Mouse (Mus musculus) neutrophil, adult 5-6 weeks (primary cell): ENCODE data around the gene Cfap126. TPM values are rescaled to one million over a fixed set of nuclear protein-coding genes. Genes with fewer than 3 reads are reported as not detected.
"Not testable (repeated sequence)": the region's sequence is repeated elsewhere in the genome, so short reads cannot be mapped to it uniquely, and the experiment has no call there.

Experiments used
- ATAC-seq: fragments of 151-379, 151-347 bp; 2 replicates; pipeline ENCODE4 v1.8.0; 2017; ENCODE audit warnings: mild to moderate bottlenecking, moderate TSS enrichment; ENCODE audit not compliant: insufficient number of reproducible peaks, poor library complexity, low FRiP score, severe bottlenecking; ENCODE audit errors: extremely low read depth
- total RNA-seq: library from RNA; stranded (forward); fragments of 200-1000 nt; gene quantifications from 2 replicates; pipeline ENCODE4 v1.2.3, GENCODE M21; 2017

The Cfap126 gene
- total RNA-seq: not detected in 2 replicates

DNA sequence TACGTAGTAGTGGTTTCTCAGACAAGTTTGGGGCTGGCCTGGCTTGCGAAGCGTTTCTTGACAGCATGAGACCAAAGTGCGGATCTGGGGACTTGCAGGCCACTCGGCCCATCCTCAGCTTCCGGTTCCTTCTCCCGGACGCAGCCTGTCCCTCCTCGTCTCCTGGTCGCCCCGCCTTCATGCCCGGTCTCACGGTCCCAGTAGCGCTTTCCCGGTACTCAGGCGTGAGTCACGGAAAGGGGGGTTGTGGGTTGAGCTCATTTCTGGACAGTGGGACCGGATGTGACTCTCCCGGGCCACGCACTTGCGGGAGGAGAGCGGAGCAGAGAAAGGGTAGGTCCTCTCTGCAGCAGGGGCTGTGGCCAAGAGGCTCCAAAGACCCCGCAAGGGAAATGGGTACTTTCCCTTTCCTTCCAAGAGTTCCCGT is at the start of gene Cfap126:
TSS of gene Cfap126 (plus strand) at position 46 of the 427 bp plus-strand sequence.
- ATAC-seq: peak; percentile 47

- peak; percentile 17 for ATAC-seq
Measured at GRCm38 (mm10) chr1:171064491-171065242, 49.1 kb upstream of the Cfap126 start, which contains the start of gene Fcgr3. Gene Fcgr3, minus strand, starts transcription at chr1:171064935.

DNA sequence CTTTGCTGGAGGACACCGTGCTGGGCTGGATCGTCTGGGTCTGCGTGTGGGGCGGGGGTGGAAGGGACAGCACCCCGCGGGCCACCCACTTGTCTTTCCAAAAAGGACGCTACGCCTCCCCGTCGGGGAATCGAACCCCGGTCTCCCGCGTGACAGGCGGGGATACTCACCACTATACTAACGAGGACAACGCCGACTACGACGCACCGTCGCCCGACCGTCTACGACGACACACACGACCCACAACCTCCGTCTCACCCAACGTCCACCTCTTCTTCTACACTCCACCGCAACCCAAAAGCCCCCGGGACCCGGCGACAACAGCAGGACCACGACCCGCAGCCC is 48.5 kb upstream of the Cfap126 start:
- ATAC-seq: not testable (repeated sequence)

- not testable (repeated sequence) for ATAC-seq
Measured at GRCm38 (mm10) chr1:171065768-171066167, 48.0 kb upstream of the Cfap126 start.

DNA sequence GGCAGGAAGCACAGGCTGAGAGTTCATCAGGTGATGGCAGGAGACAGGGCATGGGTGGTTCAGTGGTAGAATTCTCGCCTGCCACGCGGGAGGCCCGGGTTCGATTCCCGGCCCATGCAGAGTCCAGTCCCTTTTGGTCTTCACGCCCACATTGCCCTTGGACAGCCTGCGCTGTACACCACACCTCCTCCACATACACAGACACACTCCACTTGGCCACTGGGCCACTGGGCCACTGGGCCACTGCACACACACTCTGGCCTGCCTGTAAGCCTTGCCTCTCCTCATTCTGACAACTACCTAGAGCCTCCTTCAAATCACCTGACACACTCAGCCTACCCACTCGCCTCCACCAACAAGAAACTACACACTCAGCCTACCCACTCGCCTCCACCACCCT is 47.1 kb upstream of the Cfap126 start:
- not testable (repeated sequence) for ATAC-seq

- ATAC-seq: not testable (repeated sequence)
Measured at GRCm38 (mm10) chr1:171067928-171068327, 45.8 kb upstream of the Cfap126 start.

DNA sequence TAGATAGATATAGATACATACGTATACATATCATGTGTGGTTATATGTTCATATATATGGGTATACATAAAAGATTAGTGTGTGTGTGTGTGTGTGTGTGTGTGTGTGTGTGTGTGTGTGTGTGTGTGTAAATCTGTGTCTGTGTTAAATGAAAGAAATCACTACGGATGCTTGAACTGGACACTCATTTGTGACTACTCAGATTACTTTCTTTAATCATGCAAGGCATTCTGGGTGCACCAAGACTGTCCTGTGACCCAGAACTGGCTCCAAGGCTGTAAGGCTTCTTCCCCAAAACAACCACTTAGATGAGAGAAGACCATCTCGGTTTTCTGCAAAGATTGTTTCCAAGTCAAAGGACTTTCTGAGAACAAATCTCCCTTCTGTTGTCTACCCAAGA is 44.2 kb upstream of the Cfap126 start:
- ATAC-seq: not testable (repeated sequence)

DNA sequence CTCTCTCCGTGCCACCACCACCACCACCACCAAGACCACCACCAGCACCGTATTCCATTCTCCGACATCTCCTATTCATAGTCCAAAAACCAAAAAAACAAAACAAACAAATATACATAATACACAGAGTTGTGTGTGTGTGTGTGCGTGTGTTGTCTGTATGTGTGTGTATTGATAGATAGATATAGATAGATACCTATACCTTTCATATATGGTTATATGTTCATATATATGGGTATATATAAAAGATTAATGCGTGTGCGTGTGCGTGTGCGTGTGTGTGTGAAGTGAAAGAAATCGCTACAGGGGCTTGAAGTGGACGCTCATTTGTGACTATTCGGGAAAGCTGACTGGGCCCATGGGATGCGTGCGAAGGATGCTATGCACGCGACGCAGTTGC is 42.8 kb upstream of the Cfap126 start:
- ATAC-seq: not testable (repeated sequence)

GRCm38 (mm10) chr1:171071726-171072125 is 42.0 kb upstream of the Cfap126 start:
- ATAC-seq: peak; percentile 20

GRCm38 (mm10) chr1:171072217-171072616 is 41.5 kb upstream of the Cfap126 start:
- not testable (repeated sequence) for ATAC-seq

DNA sequence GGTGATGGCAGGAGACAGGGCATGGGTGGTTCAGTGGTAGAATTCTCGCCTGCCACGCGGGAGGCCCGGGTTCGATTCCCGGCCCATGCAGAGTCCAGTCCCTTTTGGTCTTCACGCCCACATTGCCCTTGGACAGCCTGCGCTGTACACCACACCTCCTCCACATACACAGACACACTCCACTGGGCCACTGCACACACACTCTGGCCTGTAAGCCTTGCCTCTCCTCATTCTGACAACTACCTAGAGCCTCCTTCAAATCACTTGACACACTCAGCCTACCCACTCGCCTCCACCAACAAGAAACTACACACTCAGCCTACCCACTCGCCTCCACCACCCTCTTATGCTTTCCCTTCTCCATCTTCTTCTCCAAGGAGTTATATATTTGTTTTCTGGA is 39.4 kb upstream of the Cfap126 start:
- ATAC-seq: not testable (repeated sequence)

DNA sequence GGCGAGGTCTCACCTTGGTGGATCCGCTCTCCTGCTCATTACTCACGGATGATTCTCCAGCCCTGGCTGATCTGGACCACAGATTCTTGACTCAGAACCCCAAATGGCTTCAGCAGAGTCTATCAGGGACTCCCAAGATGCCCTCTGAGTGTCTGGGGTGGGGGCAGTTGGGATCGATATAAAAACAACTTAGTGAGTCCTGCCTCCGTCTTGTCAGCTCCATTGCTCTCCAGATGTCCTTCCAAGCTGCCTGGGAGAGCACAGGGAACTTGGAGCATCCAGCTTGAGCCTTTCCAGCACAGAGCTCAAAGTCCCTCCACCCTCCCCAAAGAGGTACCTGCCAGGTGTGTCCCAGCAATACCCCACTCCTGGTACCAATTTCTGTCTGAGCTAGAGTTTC is 37.5 kb upstream of the Cfap126 start:
- ATAC-seq: not testable (repeated sequence)

DNA sequence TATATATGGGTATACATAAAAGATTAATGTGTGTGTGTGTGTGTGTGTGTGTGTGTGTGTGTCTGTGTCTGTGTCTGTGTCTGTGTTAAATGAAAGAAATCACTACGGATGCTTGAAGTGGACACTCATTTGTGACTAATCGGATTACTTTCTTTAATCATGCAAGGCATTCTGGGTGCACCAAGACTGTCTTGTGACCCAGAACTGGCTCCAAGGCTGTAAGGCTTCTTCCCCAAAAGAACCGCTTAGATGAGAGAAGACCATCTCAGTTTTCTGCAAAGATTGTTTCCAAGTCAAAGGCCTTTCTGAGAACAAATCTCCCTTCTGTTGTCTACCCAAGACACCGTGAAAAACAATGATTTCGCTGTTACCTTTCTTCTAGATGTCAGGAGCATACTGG is 36.5 kb upstream of the Cfap126 start:
- ATAC-seq: not testable (repeated sequence)

DNA sequence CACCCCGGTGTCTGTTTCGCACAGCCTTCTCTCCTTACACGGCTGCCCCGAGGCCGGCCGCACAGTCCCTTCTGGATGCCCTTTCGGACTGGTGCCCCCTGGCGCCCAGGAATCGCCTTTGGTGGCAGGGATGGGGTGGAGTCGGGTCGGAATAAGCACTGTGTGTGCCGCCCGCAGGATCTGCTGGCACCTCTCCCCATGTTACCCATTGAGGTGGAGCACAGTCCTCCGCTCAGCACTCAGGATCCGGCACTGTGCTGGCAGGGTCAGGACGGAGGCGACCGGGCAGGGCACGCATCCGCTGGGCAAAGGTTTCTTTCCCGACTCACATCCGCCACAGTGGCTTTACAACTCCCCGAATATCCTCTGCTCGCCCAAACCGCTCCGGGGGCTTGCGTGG is 35.8 kb upstream of the Cfap126 start:
- peak; percentile 7; the same call in 1 of the 2 replicates for ATAC-seq

DNA sequence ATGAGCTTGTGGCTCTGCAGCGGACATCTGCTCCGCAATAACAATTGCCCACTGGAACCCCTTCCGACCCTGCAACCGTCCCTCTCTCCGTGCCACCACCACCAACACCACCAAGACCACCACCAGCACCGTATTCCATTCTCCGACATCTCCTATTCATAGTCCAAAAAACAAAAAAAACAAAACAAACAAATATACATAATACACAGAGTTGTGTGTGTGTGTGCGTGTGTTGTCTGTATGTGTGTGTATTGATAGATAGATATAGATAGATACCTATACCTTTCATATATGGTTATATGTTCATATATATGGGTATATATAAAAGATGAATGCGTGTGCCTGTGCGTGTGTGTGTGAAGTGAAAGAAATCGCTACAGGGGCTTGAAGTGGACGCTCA is 35.3 kb upstream of the Cfap126 start:
- ATAC-seq: not testable (repeated sequence)

GRCm38 (mm10) chr1:171079345-171079744 is 34.4 kb upstream of the Cfap126 start:
- peak; percentile 14 for ATAC-seq

DNA sequence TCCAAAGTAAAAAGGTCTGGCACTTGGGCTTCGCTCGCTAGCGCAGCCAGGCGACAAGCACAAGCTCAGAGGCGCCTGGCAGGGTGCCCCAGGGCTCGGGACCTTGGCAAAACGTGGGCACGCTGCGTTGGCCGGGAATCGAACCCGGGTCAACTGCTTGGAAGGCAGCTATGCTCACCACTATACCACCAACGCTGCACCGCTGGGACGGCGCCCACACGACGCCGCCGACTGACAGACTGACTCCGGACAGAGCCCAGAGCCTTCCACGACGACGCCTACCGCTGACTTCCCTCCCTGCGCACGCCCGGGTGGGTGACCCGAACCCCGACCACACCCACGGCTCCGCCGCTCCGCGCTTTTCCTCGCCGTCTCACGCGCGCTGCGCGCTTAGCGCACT is 33.9 kb upstream of the Cfap126 start:
- ATAC-seq: 0 out of 2 replicates have a peak, but pooled peaks have one; percentile 5

DNA sequence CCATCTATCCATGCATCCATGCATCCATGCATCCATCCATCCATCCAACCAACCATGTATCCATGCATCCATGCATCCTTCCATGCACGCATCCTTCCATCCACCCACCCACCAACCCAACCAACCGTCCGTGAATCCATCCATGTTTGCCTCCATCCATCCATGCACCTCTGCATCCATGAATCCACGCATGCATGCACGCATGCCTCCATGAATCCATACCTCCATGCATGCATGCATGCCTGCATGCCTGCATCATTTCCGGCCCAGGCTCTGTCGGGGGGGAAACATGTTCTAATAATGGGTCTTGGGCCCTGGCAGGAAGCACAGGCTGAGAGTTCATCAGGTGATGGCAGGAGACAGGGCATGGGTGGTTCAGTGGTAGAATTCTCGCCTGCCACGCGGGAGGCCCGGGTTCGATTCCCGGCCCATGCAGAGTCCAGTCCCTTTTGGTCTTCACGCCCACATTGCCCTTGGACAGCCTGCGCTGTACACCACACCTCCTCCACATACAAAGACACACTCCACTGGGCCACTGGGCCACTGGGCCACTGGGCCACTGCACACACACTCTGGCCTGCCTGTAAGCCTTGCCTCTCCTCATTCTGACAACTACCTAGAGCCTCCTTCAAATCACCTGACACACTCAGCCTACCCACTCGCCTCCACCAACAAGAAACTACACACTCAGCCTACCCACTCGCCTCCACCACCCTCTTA is 32.0 kb upstream of the Cfap126 start:
- ATAC-seq: 0 out of 2 replicates have a peak, but pooled peaks have one; percentile 0

DNA sequence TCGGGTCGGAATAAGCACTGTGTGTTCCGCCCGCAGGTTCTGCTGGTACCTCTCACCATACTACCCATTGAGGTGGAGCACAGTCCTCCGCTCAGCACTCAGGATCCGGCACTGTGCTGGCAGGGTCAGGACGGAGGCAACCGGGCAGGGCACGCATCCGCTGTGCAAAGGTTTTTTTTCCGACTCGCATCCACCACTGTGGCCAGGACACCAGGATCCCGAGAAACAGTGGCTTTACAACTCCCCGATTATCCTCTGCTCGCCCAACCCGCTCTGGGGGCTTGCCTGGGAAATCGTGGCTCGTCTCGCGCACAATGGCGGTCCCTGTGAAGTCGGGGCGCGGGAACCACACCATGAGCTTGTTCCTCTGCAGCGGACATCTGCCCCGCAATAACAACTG is 28.0 kb upstream of the Cfap126 start:
- ATAC-seq: no peak

DNA sequence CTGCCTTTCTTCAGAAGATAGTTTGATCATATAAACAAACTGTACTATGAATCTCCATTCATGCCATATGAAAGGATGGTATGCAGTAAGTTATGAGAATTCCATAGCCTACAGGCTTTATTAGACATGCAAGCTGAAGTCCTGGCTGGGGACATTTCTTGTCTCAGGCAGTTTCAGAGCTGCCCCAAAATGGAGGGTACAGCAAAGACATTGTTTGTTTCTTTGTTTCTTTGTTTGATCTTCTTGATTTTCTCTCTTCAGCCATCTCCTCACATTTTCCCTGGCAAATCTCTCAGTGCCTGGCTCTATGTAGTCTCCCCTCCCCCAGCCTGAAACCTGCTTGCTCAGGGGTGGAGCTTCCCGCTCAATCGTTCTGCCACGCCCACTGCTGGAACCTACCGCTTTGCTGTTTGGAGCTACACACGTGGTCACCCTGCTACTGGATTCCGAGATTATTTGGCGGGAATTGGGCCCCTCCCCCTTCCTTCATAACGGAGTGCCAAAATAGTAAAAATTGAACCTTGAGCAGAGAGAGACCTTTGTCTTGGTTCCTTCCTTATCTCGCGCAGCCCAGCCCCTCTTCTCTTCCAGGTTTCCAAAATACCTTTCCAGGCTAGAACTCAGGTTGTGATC is 25.4 kb upstream of the Cfap126 start:
- not testable (repeated sequence) for ATAC-seq
